Mouse (Mus musculus) testis, adult 2 months (tissue): ENCODE results near the gene Sytl1. TPM values are rescaled to one million over a fixed set of nuclear protein-coding genes. Genes with fewer than 3 reads are reported as not detected.

Experiments
- H3K27ac ChIP-seq: fragments of 200-500 bp; 2 replicates; pipeline ENCODE4 v1.5.1; 2012; ENCODE audit warnings: low read depth, low read length; ENCODE audit not compliant: control insufficient read depth, insufficient read depth
- H3K27me3 ChIP-seq: fragments of 200-500 bp; 2 replicates; pipeline ENCODE4 v1.6.1; 2012; ENCODE audit warnings: mild to moderate bottlenecking, low read length, moderate library complexity; ENCODE audit not compliant: control insufficient read depth, insufficient read depth
- H3K36me3 ChIP-seq: fragments of 200-500 bp; 2 replicates; pipeline ENCODE4 v1.6.1; 2012; ENCODE audit warnings: mild to moderate bottlenecking, low read length; ENCODE audit not compliant: control insufficient read depth, insufficient read depth
- H3K4me1 ChIP-seq: fragments of 200-500 bp; 2 replicates; pipeline ENCODE4 v1.6.1; 2012; ENCODE audit warnings: low read length; ENCODE audit not compliant: control insufficient read depth, insufficient read depth
- H3K4me3 ChIP-seq: fragments of 200-500 bp; 2 replicates; pipeline ENCODE4 v1.5.1; 2012; ENCODE audit warnings: low read depth, mild to moderate bottlenecking, low read length, moderate library complexity, mixed read lengths; ENCODE audit not compliant: control insufficient read depth
- CTCF ChIP-seq: fragments of 200-500 bp; IDR thresholded peaks from 2 replicates; pipeline ENCODE4 v1.5.1; 2012; ENCODE audit warnings: low read depth, mild to moderate bottlenecking, inconsistent platforms, low read length, moderate library complexity; ENCODE audit not compliant: control insufficient read depth, insufficient read depth, insufficient replicate concordance
- POLR2A ChIP-seq: fragments of 200-500 bp; IDR thresholded peaks from 2 replicates; pipeline ENCODE4 v1.6.1; 2012; ENCODE audit warnings: low read depth, mild to moderate bottlenecking, inconsistent platforms, low read length, moderate library complexity; ENCODE audit not compliant: control insufficient read depth
- polyA plus RNA-seq: library from polyadenylated mRNA; depleted of rRNA; stranded (reverse); fragments of >200 nt; gene quantifications from 2 replicates; pipeline ENCODE4 v1.2.3, GENCODE M21; 2012

Sytl1 gene
- polyA plus RNA-seq, 1 experiment, result 0.33 TPM

GRCm38 (mm10) chr4:133235415-133235814 lies 27.5 kb downstream of the Sytl1 start:
- no peaks in the 10 kb centered on the region for H3K36me3 ChIP-seq
- no peak overlapping the region for H3K4me3 ChIP-seq
- TF ChIP-seq CTCF (no peak), POLR2A (no peak)
- no peak overlapping the region for H3K27ac ChIP-seq
- H3K27me3 ChIP-seq, result no peaks in the 10 kb centered on the region
- peaks cover 2% of the 10 kb centered on the region for H3K4me1 ChIP-seq

DNA sequence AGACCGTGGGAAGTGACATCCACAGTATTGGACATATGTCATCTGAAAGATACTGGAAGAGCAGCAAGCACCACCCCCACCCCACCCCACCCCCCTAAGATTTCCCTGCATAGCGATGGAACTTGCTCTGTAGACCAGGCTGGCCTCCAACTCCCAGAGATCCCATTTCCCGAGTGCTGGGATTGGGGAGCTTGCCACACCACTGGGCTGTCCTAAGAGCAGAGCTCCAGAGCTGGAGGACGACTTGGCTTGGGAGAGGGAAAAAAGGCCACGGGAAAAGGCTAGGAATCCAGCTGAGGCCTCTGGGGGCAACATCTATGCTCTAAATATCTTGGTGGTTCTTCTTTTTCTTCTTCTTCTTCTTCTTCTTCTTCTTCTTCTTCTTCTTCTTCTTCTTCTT lies 28.1 kb downstream of the Sytl1 start:
- Histone ChIP-seq H3K4me1 (no peaks in the 10 kb centered on the region), H3K27me3 (no peaks in the 10 kb centered on the region)
- TF ChIP-seq POLR2A, result no peak
- no peak for TF ChIP-seq CTCF

DNA sequence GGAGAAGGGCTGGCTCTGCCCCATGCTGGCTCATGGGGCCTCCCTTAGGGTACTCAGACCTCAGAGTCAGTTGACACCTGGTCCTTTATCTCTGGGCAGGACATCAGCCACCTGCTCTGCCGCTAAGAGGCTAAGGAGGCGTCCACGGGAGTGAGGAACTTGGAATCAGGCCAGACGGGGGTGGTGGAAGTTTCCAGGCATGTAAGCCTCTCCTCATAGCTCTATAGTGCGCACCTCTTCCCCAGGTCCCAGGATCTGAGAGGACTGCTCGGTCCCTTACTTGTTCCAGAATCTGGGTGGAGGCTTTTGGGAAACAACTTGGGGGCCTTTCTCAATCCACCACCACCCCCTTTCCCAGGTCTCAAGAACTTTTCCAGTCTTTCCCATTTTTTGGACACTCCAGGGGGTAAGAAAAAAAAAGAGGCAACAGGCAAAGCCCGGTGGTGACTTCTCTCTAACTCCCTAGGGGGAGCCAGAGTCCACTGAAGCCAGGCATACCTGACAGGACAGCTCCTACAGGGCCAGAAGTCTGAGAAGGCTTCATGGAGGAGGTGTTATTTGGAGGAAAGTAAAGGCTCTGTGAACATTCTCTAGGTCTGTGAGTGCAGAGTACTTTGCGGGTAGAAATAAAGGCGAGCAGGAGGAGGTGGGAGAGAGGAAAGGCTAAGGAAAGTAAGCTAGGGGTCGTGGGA lies 29.5 kb downstream of the Sytl1 start:
- no peak overlapping the region for H3K4me3 ChIP-seq
- H3K4me1 ChIP-seq, result no peaks in the 10 kb centered on the region
- no peaks in the 10 kb centered on the region for H3K27me3 ChIP-seq
- no peaks in the 10 kb centered on the region for H3K36me3 ChIP-seq
- TF ChIP-seq CTCF (peak; percentile 26; the same call in 1 of the 2 replicates), POLR2A (no peak)
- no peak overlapping the region for H3K27ac ChIP-seq

More for the DNA sequence above, 28.1 kb downstream of the Sytl1 start:
- Histone ChIP-seq H3K4me3 (no peak overlapping the region), H3K36me3 (no peaks in the 10 kb centered on the region), H3K27ac (no peak overlapping the region)

DNA sequence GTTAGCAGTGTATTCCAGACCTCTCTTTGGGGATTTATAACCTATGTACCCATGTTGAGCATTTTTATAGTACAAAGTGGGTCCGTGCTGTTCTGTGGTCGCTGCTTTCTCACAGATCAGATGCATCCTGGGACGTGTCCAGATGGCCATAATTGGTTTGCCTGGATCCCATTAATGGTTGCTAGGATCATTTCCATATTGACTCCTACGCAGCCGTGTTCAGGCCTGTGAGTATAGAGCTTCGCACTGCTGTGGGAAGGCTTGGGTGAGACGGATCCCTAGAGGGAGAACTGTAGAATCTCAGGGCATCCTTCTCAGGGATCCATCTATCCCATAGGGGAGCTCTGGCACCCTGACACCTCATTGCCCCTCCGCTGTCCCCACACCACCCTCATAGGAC lies 33.3 kb downstream of the Sytl1 start:
- Histone ChIP-seq H3K27me3 (no peaks in the 10 kb centered on the region), H3K4me1 (peaks cover 5% of the 10 kb centered on the region; the same call in 1 of the 2 replicates), H3K4me3 (no peak overlapping the region), H3K27ac (no peak overlapping the region), H3K36me3 (no peaks in the 10 kb centered on the region)
- TF ChIP-seq POLR2A, result no peak
- TF ChIP-seq CTCF, result no peak

DNA sequence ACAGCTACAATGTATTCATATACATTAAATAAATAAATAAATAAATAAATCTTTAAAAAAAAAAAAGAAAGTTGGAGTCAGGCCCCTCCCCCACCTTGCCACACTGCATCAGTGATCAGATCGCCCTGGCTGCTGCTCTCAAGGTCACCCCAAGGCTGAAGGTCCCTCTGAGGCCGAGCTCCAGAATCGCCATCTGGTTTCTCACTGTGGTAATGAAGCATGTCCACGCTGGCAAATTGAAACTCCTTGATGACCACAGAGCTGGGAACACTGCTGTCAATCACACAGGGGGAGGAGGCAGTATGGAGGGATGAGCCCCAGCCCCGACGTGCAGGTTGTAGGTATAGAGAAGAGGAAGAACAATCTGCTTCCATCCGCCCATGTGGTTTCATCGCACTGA lies 35.3 kb downstream of the Sytl1 start:
- TF ChIP-seq CTCF (no peak), POLR2A (no peak)

GRCm38 (mm10) chr4:133226073-133226472 lies 36.8 kb downstream of the Sytl1 start:
- no peak overlapping the region for H3K4me3 ChIP-seq
- TF ChIP-seq CTCF, result no peak
- TF ChIP-seq POLR2A, result no peak
- H3K36me3 ChIP-seq, result no peaks in the 10 kb centered on the region
- no peaks in the 10 kb centered on the region for H3K27me3 ChIP-seq
- H3K4me1 ChIP-seq, result peaks cover 8% of the 10 kb centered on the region
- H3K27ac ChIP-seq, result no peak overlapping the region

More for the DNA sequence above, 35.3 kb downstream of the Sytl1 start:
- Histone ChIP-seq H3K27ac (no peak overlapping the region), H3K4me1 (peaks cover 6% of the 10 kb centered on the region), H3K4me3 (no peak overlapping the region), H3K27me3 (no peaks in the 10 kb centered on the region), H3K36me3 (no peaks in the 10 kb centered on the region)

- TF ChIP-seq POLR2A (no peak), CTCF (no peak)
- H3K4me1 ChIP-seq, result peaks cover 14% of the 10 kb centered on the region
- H3K36me3 ChIP-seq, result no peaks in the 10 kb centered on the region
- no peak overlapping the region for H3K27ac ChIP-seq
- H3K27me3 ChIP-seq, result no peaks in the 10 kb centered on the region
- H3K4me3 ChIP-seq, result no peak overlapping the region
Measured at GRCm38 (mm10) chr4:133223875-133224274, 39.0 kb downstream of the Sytl1 start.
